Mouse (Mus musculus) layer of hippocampus, postnatal 25 days (tissue): Measurements from ENCODE around the gene Klk1b1. TPM values are rescaled to one million over a fixed set of nuclear protein-coding genes. Genes with fewer than 3 reads are reported as not detected.
"Not testable (repeated sequence)": the region's sequence is repeated elsewhere in the genome, so short reads cannot be mapped to it uniquely, and the experiment has no call there.

ENCODE experiments used
- DNase-seq, 2 experiments: peaks; one replicate each; pipeline ENCODE4 v3.0.0; 2022; ENCODE audit warnings: mixed read lengths in 2 of 2, low spot score in 1 of 2; ENCODE audit errors: extremely low spot score in 1 of 2
- total RNA-seq, 2 experiments: library from RNA; stranded (reverse); gene quantifications; 2 replicates each; pipeline ENCODE4 v1.2.3; 2021

Gene Klk1b1
- total RNA-seq, 2 experiments from 2014 or later: not detected

- DNase-seq: not testable (repeated sequence)
Observed at GRCm38 (mm10) chr7:43995577-43995976, 29.0 kb downstream of the Klk1b1 start, which contains the start of gene Klk1b11. TSS of gene Klk1b11 (plus strand) at chr7:43995877.

DNA sequence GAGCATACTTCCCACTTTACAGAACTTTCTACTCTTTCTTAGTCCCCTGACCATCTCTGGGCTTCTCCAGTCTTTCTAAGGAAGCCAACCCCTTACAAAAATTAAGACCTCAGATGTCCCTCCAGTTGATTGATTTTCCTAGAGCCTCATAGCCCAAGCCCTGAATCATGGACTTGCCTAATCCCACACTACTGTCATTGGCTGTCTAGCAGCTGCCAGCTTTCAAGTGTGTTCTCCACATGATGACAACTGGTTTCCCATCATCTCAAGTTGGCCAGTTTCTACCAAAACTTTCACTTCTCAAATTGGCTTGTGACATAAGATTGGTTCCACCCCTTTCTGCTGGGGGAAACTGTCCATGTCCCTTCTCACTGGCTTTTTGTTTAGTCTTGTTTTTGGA lies 38.3 kb downstream of the Klk1b1 start:
- DNase-seq: no peak

DNA sequence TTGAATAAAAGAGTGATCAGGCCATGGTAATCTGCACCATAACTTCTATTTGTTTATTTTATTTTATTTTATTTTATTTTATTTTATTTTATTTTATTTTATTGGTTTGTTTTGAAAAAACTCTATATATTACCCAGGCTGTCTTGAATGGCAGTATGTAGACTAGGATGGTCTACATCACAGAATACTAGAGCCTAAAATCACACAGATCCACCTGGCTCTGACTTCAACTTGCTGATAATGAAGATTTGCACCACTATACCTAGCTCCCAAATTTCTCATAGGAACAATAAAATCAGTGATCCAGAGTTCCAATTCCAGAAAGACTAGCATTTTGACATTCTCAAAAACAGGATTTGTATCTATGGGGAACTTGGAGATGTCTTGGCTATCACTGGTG lies 45.3 kb downstream of the Klk1b1 start, which contains the start of gene Klk1b26:
Gene Klk1b26 (plus strand): TSS at position 301 of the 400 bp plus-strand sequence.
- not testable (repeated sequence) for DNase-seq

DNA sequence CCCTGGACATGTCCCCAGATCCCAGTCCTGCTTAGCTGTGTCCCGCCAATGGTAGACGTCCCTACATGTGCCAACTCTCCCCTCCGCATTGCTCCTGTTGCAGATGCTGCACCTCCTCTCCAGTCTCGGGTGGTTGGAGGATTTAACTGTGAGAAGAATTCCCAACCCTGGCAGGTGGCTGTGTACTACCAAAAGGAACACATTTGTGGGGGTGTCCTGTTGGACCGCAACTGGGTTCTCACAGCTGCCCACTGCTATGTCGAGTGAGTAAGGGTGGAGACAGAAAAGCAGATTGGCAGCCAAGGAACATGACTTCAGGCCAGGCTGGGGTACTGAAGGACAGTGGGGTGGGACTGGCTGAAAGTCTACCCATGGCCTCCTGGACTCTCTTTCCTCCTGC lies 48.1 kb downstream of the Klk1b1 start:
- DNase-seq: peak in 1 of 2 experiments; percentile 3

DNA sequence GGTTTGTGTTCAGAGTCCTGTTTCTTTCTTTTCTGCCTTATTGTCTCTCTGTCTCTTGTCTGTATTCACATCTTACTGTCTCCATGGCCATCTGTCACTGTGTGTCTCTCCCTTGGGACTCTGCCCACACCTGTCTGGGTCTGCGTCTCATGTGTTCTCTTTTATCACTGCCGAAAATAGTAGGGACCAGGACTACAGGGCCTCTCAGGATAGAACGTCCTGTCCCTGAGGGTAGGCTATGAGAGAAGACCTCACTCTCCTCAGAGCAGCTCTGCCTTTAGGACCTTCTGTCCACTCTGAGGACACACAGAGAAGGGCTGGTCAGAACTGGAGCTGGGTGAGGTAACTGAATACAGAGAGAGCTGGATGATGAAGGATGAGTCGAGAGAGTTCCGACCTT lies 48.5 kb downstream of the Klk1b1 start:
- no peak for DNase-seq

Other genes starting within 250 kb of the Klk1b1 start
- gene Klk12, start 197.9 kb upstream of the Klk1b1 start, total RNA-seq: not detected
- gene Klk11, start 192.1 kb upstream of the Klk1b1 start, total RNA-seq: not detected
- gene Klk10, start 185.7 kb upstream of the Klk1b1 start, total RNA-seq: 1 to 10 TPM in 1 of 2 experiments, under 1 TPM in 1; 0.39 to 1.4 TPM
- under 1 TPM in 1 of 2 experiments, not detected in 1; 0.23 TPM for gene Klk9, start 174.9 kb upstream of the Klk1b1 start, total RNA-seq
- 10 to 100 TPM; 25.8 to 26.0 TPM for gene Klk8, start 169.2 kb upstream of the Klk1b1 start, total RNA-seq
- under 1 TPM; 0.26 to 0.54 TPM for gene Klk7, start 155.5 kb upstream of the Klk1b1 start, total RNA-seq
- not detected for gene Klk6, start 142.3 kb upstream of the Klk1b1 start, total RNA-seq
- gene Klk5, start 124.8 kb upstream of the Klk1b1 start, total RNA-seq: not detected
- gene Klk4, start 85.6 kb upstream of the Klk1b1 start, total RNA-seq: not detected
- not detected for gene Klk15, start 33.0 kb upstream of the Klk1b1 start, total RNA-seq
- not detected for gene Klk1b8, start 16.1 kb upstream of the Klk1b1 start, total RNA-seq
- gene Klk1b9, start 9.3 kb downstream of the Klk1b1 start, total RNA-seq: not detected
- not detected for gene Klk1b11, start 29.1 kb downstream of the Klk1b1 start, total RNA-seq
- not detected for gene Klk1b26, start 45.4 kb downstream of the Klk1b1 start, total RNA-seq
- not detected for gene Klk1b27, start 85.5 kb downstream of the Klk1b1 start, total RNA-seq
- not detected for gene Klk1b21, start 135.6 kb downstream of the Klk1b1 start, total RNA-seq
- not detected for gene Klk1b22, start 145.9 kb downstream of the Klk1b1 start, total RNA-seq
- gene Klk1b16, start 170.0 kb downstream of the Klk1b1 start, total RNA-seq: not detected
- not detected for gene Klk1b24, start 221.5 kb downstream of the Klk1b1 start, total RNA-seq
- not detected for gene Klk1b3, start 231.4 kb downstream of the Klk1b1 start, total RNA-seq
- gene Klk1b4, start 240.7 kb downstream of the Klk1b1 start, total RNA-seq: not detected
- gene Klk1b5, start 249.2 kb downstream of the Klk1b1 start, total RNA-seq: not detected